Mouse (Mus musculus): Measurements from ENCODE around the gene Tulp2. TPM values are rescaled to one million over a fixed set of nuclear protein-coding genes. Genes with fewer than 3 reads are reported as not detected.
"Not testable (repeated sequence)": the region's sequence is repeated elsewhere in the genome, so short reads cannot be mapped to it uniquely, and the experiment has no call there.

Gene Tulp2
- polyA plus RNA-seq, 1 experiment, result not detected

- Histone ChIP-seq H3K4me1 (ENCODE audit: control insufficient read depth, insufficient read depth, insufficient read length, low read length) (peaks cover 6% of the 10 kb centered on the region), H3K27ac (replicated peaks; ENCODE audit: low read depth, low read length) (no peak overlapping the region), H3K4me3 (ENCODE audit: insufficient read depth, low read depth, low read length) (peak overlapping the region; percentile 93)
Measured at GRCm38 (mm10) chr7:45465549-45465948, 16.1 kb upstream of the Tulp2 start.

- Histone ChIP-seq H3K4me1 (ENCODE audit: control insufficient read depth, insufficient read depth, insufficient read length, low read length) (peaks cover 6% of the 10 kb centered on the region), H3K27ac (replicated peaks; ENCODE audit: low read depth, low read length) (peak within 1 kb of the TSS; percentile 63), H3K4me3 (ENCODE audit: insufficient read depth, low read depth, low read length) (peak within 1 kb of the TSS; percentile 93)
Measured at GRCm38 (mm10) chr7:45466283-45467089, 15.2 kb upstream of the Tulp2 start, which contains the start of gene Bax. Gene Bax, minus strand, starts transcription at chr7:45466898.

GRCm38 (mm10) chr7:45467090-45467670 lies 14.5 kb upstream of the Tulp2 start:
- no peak overlapping the region for H3K27ac ChIP-seq (replicated peaks; ENCODE audit: low read depth, low read length)
- peak overlapping the region; percentile 61 for H3K4me3 ChIP-seq (ENCODE audit: insufficient read depth, low read depth, low read length)
- H3K4me1 ChIP-seq (ENCODE audit: control insufficient read depth, insufficient read depth, insufficient read length, low read length), result peaks cover 6% of the 10 kb centered on the region

- no peak overlapping the region for H3K4me3 ChIP-seq (ENCODE audit: insufficient read depth, low read depth, low read length)
- peaks cover 3% of the 10 kb centered on the region for H3K4me1 ChIP-seq (ENCODE audit: control insufficient read depth, insufficient read depth, insufficient read length, low read length)
- no peak overlapping the region for H3K27ac ChIP-seq (replicated peaks; ENCODE audit: low read depth, low read length)
Measured at GRCm38 (mm10) chr7:45470869-45471268, 10.8 kb upstream of the Tulp2 start.

GRCm38 (mm10) chr7:45475291-45475969 lies 6.2 kb upstream of the Tulp2 start:
- H3K4me3 ChIP-seq (ENCODE audit: insufficient read depth, low read depth, low read length), result no peak overlapping the region
- H3K27ac ChIP-seq (replicated peaks; ENCODE audit: low read depth, low read length), result no peak overlapping the region
- no peaks in the 10 kb centered on the region for H3K4me1 ChIP-seq (ENCODE audit: control insufficient read depth, insufficient read depth, insufficient read length, low read length)

- Histone ChIP-seq H3K27ac (replicated peaks; ENCODE audit: low read depth, low read length) (no peak overlapping the region), H3K4me3 (ENCODE audit: insufficient read depth, low read depth, low read length) (no peak overlapping the region), H3K4me1 (ENCODE audit: control insufficient read depth, insufficient read depth, insufficient read length, low read length) (no peaks in the 10 kb centered on the region)
Measured at GRCm38 (mm10) chr7:45476453-45476852, 5.2 kb upstream of the Tulp2 start.

- Histone ChIP-seq H3K4me3 (ENCODE audit: insufficient read depth, low read depth, low read length) (no peak overlapping the region), H3K4me1 (ENCODE audit: control insufficient read depth, insufficient read depth, insufficient read length, low read length) (no peaks in the 10 kb centered on the region), H3K27ac (replicated peaks; ENCODE audit: low read depth, low read length) (no peak overlapping the region)
Measured at GRCm38 (mm10) chr7:45477003-45477402, 4.7 kb upstream of the Tulp2 start.

GRCm38 (mm10) chr7:45478774-45479173 lies 2.9 kb upstream of the Tulp2 start:
- H3K27ac ChIP-seq (replicated peaks; ENCODE audit: low read depth, low read length), result no peak overlapping the region
- H3K4me1 ChIP-seq (ENCODE audit: control insufficient read depth, insufficient read depth, insufficient read length, low read length), result no peaks in the 10 kb centered on the region
- no peak overlapping the region for H3K4me3 ChIP-seq (ENCODE audit: insufficient read depth, low read depth, low read length)

- not testable (repeated sequence) for H3K27ac ChIP-seq (replicated peaks; ENCODE audit: low read depth, low read length); H3K4me3 ChIP-seq (ENCODE audit: insufficient read depth, low read depth, low read length); H3K4me1 ChIP-seq (ENCODE audit: control insufficient read depth, insufficient read depth, insufficient read length, low read length)
Measured at GRCm38 (mm10) chr7:45480310-45480709, 1.4 kb upstream of the Tulp2 start.

GRCm38 (mm10) chr7:45482166-45482565 lies 489 bp downstream of the Tulp2 start:
- H3K4me1 ChIP-seq (ENCODE audit: control insufficient read depth, insufficient read depth, insufficient read length, low read length), result no peaks in the 10 kb centered on the region; the same call in 1 of the 2 replicates
- H3K27ac ChIP-seq (replicated peaks; ENCODE audit: low read depth, low read length), result no peak overlapping the region
- no peak overlapping the region for H3K4me3 ChIP-seq (ENCODE audit: insufficient read depth, low read depth, low read length)

- not testable (repeated sequence) for H3K4me3 ChIP-seq (ENCODE audit: insufficient read depth, low read depth, low read length); H3K27ac ChIP-seq (replicated peaks; ENCODE audit: low read depth, low read length); H3K4me1 ChIP-seq (ENCODE audit: control insufficient read depth, insufficient read depth, insufficient read length, low read length)
Measured at GRCm38 (mm10) chr7:45484985-45485384, 3.3 kb downstream of the Tulp2 start.

- no peak overlapping the region for H3K27ac ChIP-seq (replicated peaks; ENCODE audit: low read depth, low read length)
- H3K4me1 ChIP-seq (ENCODE audit: control insufficient read depth, insufficient read depth, insufficient read length, low read length), result peaks cover 4% of the 10 kb centered on the region; the same call in 1 of the 2 replicates
- no peak overlapping the region for H3K4me3 ChIP-seq (ENCODE audit: insufficient read depth, low read depth, low read length)
Measured at GRCm38 (mm10) chr7:45486158-45486557, 4.5 kb downstream of the Tulp2 start.

- peak within 1 kb of the TSS; percentile 66 for H3K27ac ChIP-seq (replicated peaks; ENCODE audit: low read depth, low read length)
- peaks cover 4% of the 10 kb centered on the region; the same call in 1 of the 2 replicates for H3K4me1 ChIP-seq (ENCODE audit: control insufficient read depth, insufficient read depth, insufficient read length, low read length)
- peak within 1 kb of the TSS; percentile 91 for H3K4me3 ChIP-seq (ENCODE audit: insufficient read depth, low read depth, low read length)
Measured at GRCm38 (mm10) chr7:45486761-45487415, 5.2 kb downstream of the Tulp2 start, which contains the start of gene Gm45808. Gene Gm45808, minus strand, starts transcription at chr7:45486811.

- peak overlapping the region; percentile 66 for H3K27ac ChIP-seq (replicated peaks; ENCODE audit: low read depth, low read length)
- H3K4me1 ChIP-seq (ENCODE audit: control insufficient read depth, insufficient read depth, insufficient read length, low read length), result peaks cover 4% of the 10 kb centered on the region; the same call in 1 of the 2 replicates
- H3K4me3 ChIP-seq (ENCODE audit: insufficient read depth, low read depth, low read length), result peak overlapping the region; percentile 91
Measured at GRCm38 (mm10) chr7:45487861-45488292, 6.2 kb downstream of the Tulp2 start.

Measured in brown adipose tissue, adult 24 weeks (tissue).